ENCODE assay signal across 17 mouse cellular contexts in the genomic region with DNA sequence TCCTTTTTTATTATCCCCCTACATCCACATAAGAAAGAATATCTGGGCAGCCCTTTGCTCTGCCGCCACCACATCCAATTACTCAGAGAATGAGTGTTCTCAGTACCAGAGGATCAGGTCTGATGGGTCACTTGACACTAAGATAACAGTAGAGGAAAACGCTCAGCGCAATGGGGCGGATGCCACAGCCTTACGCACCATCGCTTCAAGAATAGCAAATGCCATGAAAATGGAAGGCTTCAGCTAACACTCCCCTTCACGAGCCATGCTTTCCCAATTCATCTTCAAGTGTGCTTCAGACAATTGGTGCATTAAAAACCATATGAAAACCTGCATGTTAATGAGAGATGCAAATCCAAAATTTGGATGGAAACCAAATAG.
A peak's percentile ranks its signal among the peaks of the same experiment; 100 is the strongest.
DNase-seq lines count a peak whose midpoint lies in the region; ATAC-seq and TF ChIP-seq lines count a peak whose summit lies in the region.
"Had no signal": no experiment of that assay in that cellular context is flagged by ENCODE, and none has a peak within 500 bp of the region (broad histone marks: within the 10 kb centered on the region; RNA-seq: fewer than 3 reads in every experiment).

No protein-coding gene starts in this region.

- H3K4me1 ChIP-seq in forebrain, embryonic 14.5 days (ENCODE audit: control insufficient read depth, insufficient read depth, low read length) = peaks cover 15% of the 10 kb centered on the region
- H3K4me1 ChIP-seq in forebrain, embryonic 12.5 days = peaks cover 35% of the 10 kb centered on the region
- H3K4me1 ChIP-seq in liver, embryonic 11.5 days (replicated peaks; ENCODE audit: control insufficient read depth, insufficient read depth, low read length) = no peaks in the 10 kb centered on the region
- peaks cover 11% of the 10 kb centered on the region for H3K4me1 ChIP-seq in hindbrain, postnatal 0 days (ENCODE audit: insufficient read depth, low read length)
- H3K4me1 ChIP-seq: megakaryocyte, embryonic 14.5 days had no signal

- WGBS in forebrain, embryonic 14.5 days = 59% methylated on average over 7 of the region's 7 CpGs
- 54% methylated on average over 7 of the region's 7 CpGs for WGBS in forebrain, embryonic 12.5 days
- WGBS in liver, embryonic 11.5 days = 76% methylated on average over 7 of the region's 7 CpGs
- WGBS in hindbrain, postnatal 0 days = 50% methylated on average over 7 of the region's 7 CpGs

- no peak for TF ChIP-seq CTCF in hindbrain, postnatal 0 days (IDR thresholded peaks at IDR 0.05; ENCODE audit: low read depth)

- H3K36me3 ChIP-seq in forebrain, embryonic 14.5 days (ENCODE audit: control insufficient read depth, insufficient read depth, low read length) = no peaks in the 10 kb centered on the region
- no peaks in the 10 kb centered on the region for H3K36me3 ChIP-seq in forebrain, embryonic 12.5 days (replicated peaks)
- H3K36me3 ChIP-seq in liver, embryonic 11.5 days (ENCODE audit: control insufficient read depth, insufficient read depth, low read length) = no peaks in the 10 kb centered on the region
- H3K36me3 ChIP-seq in hindbrain, postnatal 0 days (ENCODE audit: insufficient read depth, low read length) = no peaks in the 10 kb centered on the region
- H3K36me3 ChIP-seq: embryonic facial prominence, embryonic 13.5 days; limb, embryonic 13.5 days; stomach, embryonic 15.5 days had no signal

- peak; percentile 43 for DNase-seq in forebrain, embryonic 14.5 days (ENCODE audit: low spot score)
- DNase-seq in liver, embryonic 11.5 days (ENCODE audit: low spot score) = peak; percentile 26
- no peak for DNase-seq in liver
- peak; percentile 26 for DNase-seq in hindbrain, postnatal 0 days (ENCODE audit: low spot score)
- peak; percentile 70 for DNase-seq in retina, embryonic 14.5 days (ENCODE audit: low spot score)
- no peak for DNase-seq in MN1 (ENCODE audit: low spot score)
- DNase-seq: gastrocnemius, postnatal 25 days; kidney, postnatal 25 days; lung, postnatal 14 days; right cerebral cortex, postnatal 14 days; thymus, adult 2 months had no signal

- H3K27ac ChIP-seq in forebrain, embryonic 14.5 days (ENCODE audit: low read depth, low read length) = no peak overlapping the region
- H3K27ac ChIP-seq in forebrain, embryonic 12.5 days = no peak overlapping the region
- H3K27ac ChIP-seq in liver, embryonic 11.5 days (ENCODE audit: low read depth, low read length) = no peak overlapping the region
- no peak overlapping the region for H3K27ac ChIP-seq in hindbrain, postnatal 0 days
- H3K27ac ChIP-seq: embryonic facial prominence, embryonic 13.5 days; limb, embryonic 13.5 days; stomach, embryonic 15.5 days had no signal

- no peak overlapping the region for H3K4me3 ChIP-seq in forebrain, embryonic 14.5 days (ENCODE audit: low read depth, low read length)
- no peak overlapping the region for H3K4me3 ChIP-seq in forebrain, embryonic 12.5 days (replicated peaks)
- H3K4me3 ChIP-seq in liver, embryonic 11.5 days (ENCODE audit: low read depth, low read length) = no peak overlapping the region
- no peak overlapping the region for H3K4me3 ChIP-seq in hindbrain, postnatal 0 days (ENCODE audit: low read length)
- H3K4me3 ChIP-seq: embryonic facial prominence, embryonic 13.5 days; limb, embryonic 13.5 days; megakaryocyte, embryonic 14.5 days; stomach, embryonic 15.5 days had no signal

- no peak overlapping the region for H3K9ac ChIP-seq in forebrain, embryonic 14.5 days (ENCODE audit: low read length)
- H3K9ac ChIP-seq in forebrain, embryonic 12.5 days = no peak overlapping the region
- H3K9ac ChIP-seq in liver, embryonic 11.5 days (ENCODE audit: low read depth, low read length) = no peak overlapping the region
- no peak overlapping the region for H3K9ac ChIP-seq in hindbrain, postnatal 0 days (replicated peaks; ENCODE audit: low read length)
- H3K9ac ChIP-seq: embryonic facial prominence, embryonic 13.5 days; limb, embryonic 13.5 days; stomach, embryonic 15.5 days had no signal

- ATAC-seq in forebrain, embryonic 14.5 days = no peak
- no peak for ATAC-seq in forebrain, embryonic 12.5 days (ENCODE audit: low FRiP score)
- no peak for ATAC-seq in liver, embryonic 11.5 days (replicated peaks; ENCODE audit: low FRiP score)
- ATAC-seq in hindbrain, postnatal 0 days = no peak

- H3K9me3 ChIP-seq in forebrain, embryonic 14.5 days (replicated peaks; ENCODE audit: control insufficient read depth, low read length) = no peaks in the 10 kb centered on the region
- H3K9me3 ChIP-seq in forebrain, embryonic 12.5 days = no peaks in the 10 kb centered on the region
- no peaks in the 10 kb centered on the region for H3K9me3 ChIP-seq in liver, embryonic 11.5 days (ENCODE audit: control insufficient read depth, low read length)
- no peaks in the 10 kb centered on the region for H3K9me3 ChIP-seq in hindbrain, postnatal 0 days (ENCODE audit: low read length)
- H3K9me3 ChIP-seq: embryonic facial prominence, embryonic 13.5 days; limb, embryonic 13.5 days; stomach, embryonic 15.5 days had no signal

- H3K27me3 ChIP-seq in forebrain, embryonic 14.5 days (replicated peaks; ENCODE audit: control insufficient read depth, insufficient read depth, low read length) = no peaks in the 10 kb centered on the region
- no peaks in the 10 kb centered on the region for H3K27me3 ChIP-seq in forebrain, embryonic 12.5 days
- H3K27me3 ChIP-seq in liver, embryonic 11.5 days (replicated peaks; ENCODE audit: control insufficient read depth, insufficient read depth, low read length) = no peaks in the 10 kb centered on the region
- H3K27me3 ChIP-seq in hindbrain, postnatal 0 days (ENCODE audit: insufficient read depth, low read length) = no peaks in the 10 kb centered on the region
- H3K27me3 ChIP-seq: embryonic facial prominence, embryonic 13.5 days; limb, embryonic 13.5 days; megakaryocyte, embryonic 14.5 days; stomach, embryonic 15.5 days had no signal

- no peak overlapping the region for H3K4me2 ChIP-seq in forebrain, embryonic 14.5 days (ENCODE audit: low read length)
- H3K4me2 ChIP-seq in forebrain, embryonic 12.5 days = no peak overlapping the region
- H3K4me2 ChIP-seq in liver, embryonic 11.5 days = no peak overlapping the region
- no peak overlapping the region for H3K4me2 ChIP-seq in hindbrain, postnatal 0 days (ENCODE audit: low read depth, low read length)
- H3K4me2 ChIP-seq: embryonic facial prominence, embryonic 13.5 days; heart, embryonic 11.5 days; limb, embryonic 13.5 days; stomach, embryonic 15.5 days had no signal

Comparison
In these comparisons a context has a peak if more than half of its experiments do, and no peak if none do; other contexts are left out.
1. DNase-seq: peak in forebrain, embryonic 14.5 days (single experiment), liver, embryonic 11.5 days (single experiment), hindbrain, postnatal 0 days (single experiment) and retina, embryonic 14.5 days (single experiment); none in liver (single experiment) and MN1 (single experiment).